Mouse (Mus musculus) liver, embryonic 14.5 days (tissue): ENCODE results near the gene Rapgef1. TPM values are rescaled to one million over a fixed set of nuclear protein-coding genes. Genes with fewer than 3 reads are reported as not detected.
"Not testable (repeated sequence)": the region's sequence is repeated elsewhere in the genome, so short reads cannot be mapped to it uniquely, and the experiment has no call there.

Experiments
- ATAC-seq: fragments of 200-750 bp; cut with Nextera tagmentation; 2 replicates; pipeline ENCODE4 v1.8.0; 2017; ENCODE audit warnings: moderate number of reproducible peaks, mild to moderate bottlenecking, moderate library complexity; ENCODE audit not compliant: insufficient read depth
- DNase-seq, 3 experiments: peaks; one replicate each; pipeline ENCODE4 v3.0.0-alpha.2; 2012 to 2013; ENCODE audit warnings: low read depth in 3 of 3, low spot score in 3 of 3
- H3K27ac ChIP-seq: fragments of 300-500 bp; sonication (generic); 2 replicates; pipeline ENCODE4 v1.5.1; 2014; ENCODE audit warnings: moderate library complexity, mild to moderate bottlenecking, control low read depth, inconsistent platforms
- H3K27me3 ChIP-seq: fragments of 300-500 bp; sonication (generic); 2 replicates; pipeline ENCODE4 v1.6.1; 2014; ENCODE audit warnings: mild to moderate bottlenecking, low read length, moderate library complexity; ENCODE audit not compliant: control insufficient read depth, insufficient read depth
- H3K36me3 ChIP-seq: fragments of 300-500 bp; sonication (generic); replicated peaks from 2 replicates; pipeline ENCODE4 v1.6.1; 2014; ENCODE audit warnings: low read depth; ENCODE audit not compliant: control insufficient read depth, insufficient read depth
- H3K4me1 ChIP-seq, 2 experiments: fragments of 200-500 bp in 1 of 2; fragments of 300-500 bp in 1 of 2; sonication (generic) in 1 of 2; replicated peaks; 2 replicates each; pipeline ENCODE4 v1.6.1; 2012 to 2014; ENCODE audit warnings: antibody characterized with exemption in 1 of 2, inconsistent platforms in 1 of 2, low read length in 1 of 2; ENCODE audit not compliant: control insufficient read depth in 2 of 2, insufficient read depth in 2 of 2
- H3K4me2 ChIP-seq: fragments of 300-500 bp; sonication (generic); 2 replicates; pipeline ENCODE4 v1.6.1; 2014; ENCODE audit warnings: low read depth, mild to moderate bottlenecking, control low read depth, moderate library complexity
- H3K4me3 ChIP-seq, 2 experiments: fragments of 200-500 bp in 1 of 2; fragments of 300-500 bp in 1 of 2; sonication (generic) in 1 of 2; 2 replicates each; pipeline ENCODE4 v1.5.1; 2012 to 2014; ENCODE audit warnings: low read depth in 2 of 2, low read length in 2 of 2, mild to moderate bottlenecking in 2 of 2, control low read depth in 1 of 2, inconsistent platforms in 1 of 2, moderate library complexity in 1 of 2; ENCODE audit not compliant: insufficient read depth in 1 of 2
- H3K9ac ChIP-seq: fragments of 300-500 bp; sonication (generic); replicated peaks from 2 replicates; pipeline ENCODE4 v1.6.1; 2014; ENCODE audit warnings: mild to moderate bottlenecking, control low read depth, moderate library complexity
- H3K9me3 ChIP-seq: fragments of 300-500 bp; sonication (generic); 2 replicates; pipeline ENCODE4 v1.6.1; 2016; ENCODE audit warnings: low read length, mixed read lengths; ENCODE audit not compliant: control insufficient read depth
- CTCF ChIP-seq: IDR thresholded peaks from 2 replicates; pipeline ENCODE4 v1.5.1; 2016; ENCODE audit warnings: antibody characterized with exemption, low read depth, control low read depth
- EP300 ChIP-seq: IDR thresholded peaks from 2 replicates; pipeline ENCODE4 v1.6.1; 2016; ENCODE audit warnings: antibody characterized with exemption, low read depth
- WGBS: fragments of 180-500 bp; shearing (Covaris S2); extraction: QIAGEN DNeasy Blood & Tissue Kit; methylation state at CpG from one replicate; pipeline ENCODE4 v1.1.7; 2014; ENCODE audit not compliant: insufficient replicate concordance; 5-methylcytosine and 5-hydroxymethylcytosine counted together
- polyA plus RNA-seq, 2 experiments: library from polyadenylated mRNA; depleted of rRNA in 1 of 2; stranded (reverse) in 1 of 2; unstranded in 1 of 2; fragments of >200 nt; fragmentation: Nextera tagmentation in 1 of 2; extraction: Ambion mirVana in 1 of 2; gene quantifications; 2 replicates each; pipeline versions ENCODE4 v1.2.1 to v1.2.3; 2012 to 2014

Gene Rapgef1
- polyA plus RNA-seq, 2 experiments, result 3.9 to 11.1 TPM

- no peak overlapping the region for H3K4me2 ChIP-seq
- DNase-seq (no peak), ATAC-seq (no peak)
- no peak overlapping the region for H3K9ac ChIP-seq
- TF ChIP-seq EP300 (no peak), CTCF (no peak)
- no peaks in the 10 kb centered on the region for H3K27me3 ChIP-seq
- H3K27ac ChIP-seq, result no peak overlapping the region
- H3K4me1 ChIP-seq, result peaks cover 0 to 3% of the 10 kb centered on the region in 2 experiments; a peak in 2 of 4 replicates
- 48% methylated on average over 11 of the region's 11 CpGs for WGBS
- no peak overlapping the region for H3K4me3 ChIP-seq
- H3K9me3 ChIP-seq, result no peaks in the 10 kb centered on the region
- H3K36me3 ChIP-seq, result no peaks in the 10 kb centered on the region
These were observed 148.6 kb downstream of the Rapgef1 start for GRCm38 (mm10) chr2:29767976-29768709.

DNA sequence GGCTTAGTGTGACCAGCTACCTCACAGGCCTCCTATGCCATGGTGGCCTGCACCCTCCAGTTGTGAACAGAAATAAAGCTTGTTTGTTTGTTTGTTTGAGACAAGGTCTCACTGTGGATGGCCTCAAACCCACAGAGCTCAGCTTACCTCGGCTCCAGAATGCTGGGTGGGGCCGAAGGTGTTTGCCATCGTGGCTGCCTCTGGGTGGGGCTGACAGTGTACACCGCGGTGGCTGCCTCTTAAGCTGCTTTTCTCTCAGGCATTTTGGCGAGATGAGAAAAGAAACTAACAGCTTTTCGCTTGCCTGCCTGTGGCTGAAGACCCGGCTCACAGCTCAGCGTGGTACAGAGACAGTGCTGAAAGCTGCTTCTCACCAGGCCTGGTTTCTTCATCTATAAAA lies 149.4 kb downstream of the Rapgef1 start:
- H3K9ac ChIP-seq, result no peak overlapping the region
- no peak for ATAC-seq

DNA sequence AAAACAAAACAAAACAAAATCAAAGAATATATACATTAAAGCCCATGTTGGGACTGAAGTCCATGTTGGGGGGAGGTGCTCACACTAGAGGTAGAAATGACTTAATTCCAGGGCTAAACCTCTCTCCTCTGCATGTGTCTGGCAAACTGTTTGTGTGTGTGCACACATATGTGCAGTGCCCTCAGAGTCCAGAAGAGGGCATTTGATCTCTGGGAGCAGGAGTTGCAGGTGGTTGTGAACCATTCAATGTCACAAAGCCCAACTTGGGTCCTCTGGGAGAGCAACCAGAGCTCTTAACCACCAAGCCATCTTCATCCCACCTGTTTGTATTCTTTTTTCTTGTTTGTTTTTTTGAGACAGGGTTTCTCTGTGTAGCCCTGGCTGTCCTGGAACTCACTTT lies 150.6 kb downstream of the Rapgef1 start:
- Histone ChIP-seq H3K9me3 (no peaks in the 10 kb centered on the region), H3K4me2 (no peak overlapping the region), H3K4me1 (peaks cover 2 to 14% of the 10 kb centered on the region in 2 experiments; a peak in 2 of 4 replicates), H3K9ac (no peak overlapping the region), H3K27ac (no peak overlapping the region), H3K36me3 (no peaks in the 10 kb centered on the region), H3K27me3 (no peaks in the 10 kb centered on the region), H3K4me3 (no peak overlapping the region)
- TF ChIP-seq CTCF (peak; percentile 52), EP300 (no peak)
- no peak for ATAC-seq
- no peak for DNase-seq

More for the DNA sequence above, 149.4 kb downstream of the Rapgef1 start:
- Histone ChIP-seq H3K9me3 (no peaks in the 10 kb centered on the region), H3K4me3 (no peak overlapping the region), H3K36me3 (no peaks in the 10 kb centered on the region), H3K27ac (no peak overlapping the region), H3K4me1 (peaks cover 2 to 11% of the 10 kb centered on the region in 2 experiments; a peak in 2 of 4 replicates), H3K4me2 (no peak overlapping the region), H3K27me3 (no peaks in the 10 kb centered on the region)
- WGBS, result 38% methylated on average over 9 of the region's 9 CpGs
- no peak for TF ChIP-seq EP300
- no peak for TF ChIP-seq CTCF
- DNase-seq, result no peak

DNA sequence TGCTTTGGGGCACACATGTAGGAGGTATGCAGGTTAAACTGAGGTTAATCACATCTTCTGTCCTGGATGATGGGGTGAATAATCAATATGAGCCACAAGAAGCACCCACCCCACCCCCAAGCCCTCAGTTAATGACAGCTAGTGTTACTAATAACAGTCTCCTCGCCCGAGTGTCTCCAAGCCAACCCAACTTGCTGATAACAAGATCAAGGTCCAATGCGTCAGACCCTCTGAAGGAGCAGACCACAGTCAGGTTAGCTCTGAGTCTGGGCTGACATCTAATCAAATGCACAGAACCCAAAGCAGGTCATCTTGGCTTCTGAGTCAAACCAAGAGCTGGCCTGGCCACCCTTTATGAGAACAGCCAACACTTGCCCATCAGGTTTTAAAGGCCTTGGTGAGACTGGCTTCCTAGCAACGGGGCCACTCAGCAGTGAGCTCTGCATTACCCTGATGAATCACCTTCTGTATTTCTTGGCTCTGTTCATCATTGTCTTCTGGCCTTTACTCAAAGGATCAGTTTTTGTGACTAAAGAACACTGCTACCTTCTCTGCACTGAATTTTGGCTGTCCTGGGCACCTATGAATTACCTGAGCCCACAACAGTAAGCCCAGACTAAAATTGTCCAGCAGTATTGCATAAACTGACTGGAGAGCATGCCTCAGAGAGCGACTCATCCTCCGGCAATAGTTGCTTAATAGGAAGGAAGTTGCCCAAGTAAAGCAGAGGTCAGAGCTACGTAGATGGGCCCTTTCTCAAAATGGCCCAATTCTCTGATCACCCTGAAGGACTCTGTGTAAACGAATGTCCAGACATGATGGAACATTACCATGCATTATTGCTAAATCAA lies 152.3 kb downstream of the Rapgef1 start:
- Histone ChIP-seq H3K36me3 (no peaks in the 10 kb centered on the region), H3K4me3 (no peak overlapping the region), H3K4me2 (no peak overlapping the region), H3K4me1 (peaks cover 2 to 14% of the 10 kb centered on the region in 2 experiments; a peak in 2 of 4 replicates), H3K9ac (no peak overlapping the region), H3K27ac (no peak overlapping the region), H3K9me3 (no peaks in the 10 kb centered on the region), H3K27me3 (no peaks in the 10 kb centered on the region)
- DNase-seq (peak in 1 of 3 experiments; percentile 32), ATAC-seq (no peak)
- 36% methylated on average over 8 of the region's 8 CpGs for WGBS
- TF ChIP-seq CTCF (no peak), EP300 (no peak)

DNA sequence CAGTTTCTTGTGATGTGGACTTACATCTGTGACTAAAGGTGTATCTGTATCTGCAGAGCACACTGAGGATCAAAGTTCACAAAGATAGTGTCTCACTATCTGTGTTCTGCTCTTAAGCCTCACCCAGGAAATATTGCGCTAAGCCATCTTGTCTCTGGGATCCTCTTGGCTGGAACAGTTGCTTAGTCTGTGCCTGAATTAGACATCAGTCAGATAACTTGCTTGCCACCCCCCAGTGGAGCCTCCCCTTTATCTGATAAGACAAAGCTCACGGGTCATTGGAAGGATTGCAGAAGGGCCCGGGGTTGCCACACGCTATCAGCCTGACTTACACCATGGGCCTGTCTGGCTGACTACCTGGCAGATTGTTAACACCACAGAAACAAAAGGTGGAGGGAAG lies 153.8 kb downstream of the Rapgef1 start:
- Histone ChIP-seq H3K36me3 (peaks cover 7% of the 10 kb centered on the region), H3K27me3 (no peaks in the 10 kb centered on the region), H3K27ac (no peak overlapping the region), H3K4me2 (no peak overlapping the region), H3K9ac (no peak overlapping the region), H3K4me3 (no peak overlapping the region), H3K4me1 (peaks cover 2 to 14% of the 10 kb centered on the region in 2 experiments; a peak in 2 of 4 replicates), H3K9me3 (no peaks in the 10 kb centered on the region)
- TF ChIP-seq CTCF (no peak), EP300 (no peak)
- WGBS, result 27% methylated on average over 4 of the region's 4 CpGs
- DNase-seq (no peak), ATAC-seq (no peak)

GRCm38 (mm10) chr2:29781256-29781655 lies 161.7 kb downstream of the Rapgef1 start:
- peaks cover 51% of the 10 kb centered on the region for H3K36me3 ChIP-seq
- H3K4me3 ChIP-seq, H3K27me3 ChIP-seq, ATAC-seq, H3K4me2 ChIP-seq, DNase-seq, H3K4me1 ChIP-seq, H3K9ac ChIP-seq, H3K9me3 ChIP-seq, H3K27ac ChIP-seq: not testable (repeated sequence)
- 81% methylated on average over 2 of the region's 2 CpGs for WGBS
